Mouse (Mus musculus) cerebellum, adult 2 months (tissue): ENCODE results near the gene Ugt1a9. TPM values are rescaled to one million over a fixed set of nuclear protein-coding genes. Genes with fewer than 3 reads are reported as not detected.

Experiments
- DNase-seq, 2 experiments: peaks; one replicate each; pipeline ENCODE4 v3.0.0; 2021
- H3K27ac ChIP-seq: fragments of 200-500 bp; 2 replicates; pipeline ENCODE4 v1.5.1; 2012; ENCODE audit warnings: low read length, control low read depth, inconsistent platforms; ENCODE audit not compliant: insufficient read depth
- H3K27me3 ChIP-seq: fragments of 200-500 bp; 2 replicates; pipeline ENCODE4 v1.6.1; 2012; ENCODE audit warnings: inconsistent platforms, mild to moderate bottlenecking, low read length, moderate library complexity; ENCODE audit not compliant: control insufficient read depth, insufficient read depth
- H3K4me1 ChIP-seq: fragments of 200-500 bp; 2 replicates; pipeline ENCODE4 v1.6.1; 2011; ENCODE audit warnings: low read length; ENCODE audit not compliant: control insufficient read depth, insufficient read depth
- H3K4me3 ChIP-seq: fragments of 200-500 bp; replicated peaks from 2 replicates; pipeline ENCODE3; 2011; ENCODE audit warnings: mild to moderate bottlenecking, low read depth, low read length, control low read depth; ENCODE audit not compliant: insufficient read depth
- CTCF ChIP-seq: fragments of 200-500 bp; IDR thresholded peaks from 2 replicates; pipeline ENCODE4 v1.5.1; 2011; ENCODE audit warnings: low read depth, mild to moderate bottlenecking, control low read depth, low read length, moderate library complexity, borderline replicate concordance; ENCODE audit not compliant: insufficient read depth
- POLR2A ChIP-seq: fragments of 200-500 bp; IDR thresholded peaks from 2 replicates; pipeline ENCODE4 v1.6.1; 2011; ENCODE audit warnings: low read length, control low read depth, borderline replicate concordance; ENCODE audit not compliant: insufficient read depth
- WGBS: fragments of 180-500 bp; shearing (Covaris S2); methylation state at CpG from one replicate; pipeline ENCODE4 v1.1.7; 2018; 5-methylcytosine and 5-hydroxymethylcytosine counted together
- polyA plus RNA-seq: library from polyadenylated mRNA; depleted of rRNA; stranded (reverse); fragments of >200 nt; gene quantifications from 2 replicates; pipeline ENCODE4 v1.2.3, GENCODE M21; 2012

Gene Ugt1a9
- polyA plus RNA-seq, 1 experiment, result not detected

GRCm38 (mm10) chr1:88197443-88197842 lies 126.8 kb downstream of the Ugt1a9 start:
- 77% methylated on average over 3 of the region's 3 CpGs for WGBS
- no peak for DNase-seq

GRCm38 (mm10) chr1:88199996-88200395 lies 129.4 kb downstream of the Ugt1a9 start:
- Histone ChIP-seq H3K27me3 (no peaks in the 10 kb centered on the region), H3K27ac (peak overlapping the region; percentile 60), H3K4me3 (no peak overlapping the region), H3K4me1 (peaks cover 14% of the 10 kb centered on the region)
- DNase-seq, result peak; percentile 60 to 73
- TF ChIP-seq POLR2A, result no peak
- no peak for TF ChIP-seq CTCF
- WGBS, result 18% methylated on average over 2 of the region's 2 CpGs

More at GRCm38 (mm10) chr1:88197443-88197842, 126.8 kb downstream of the Ugt1a9 start:
- Histone ChIP-seq H3K4me3 (no peak overlapping the region), H3K4me1 (peaks cover 14% of the 10 kb centered on the region), H3K27me3 (no peaks in the 10 kb centered on the region), H3K27ac (no peak overlapping the region)
- no peak for TF ChIP-seq POLR2A
- TF ChIP-seq CTCF, result no peak

- 73% methylated on average over 7 of the region's 7 CpGs for WGBS
- Histone ChIP-seq H3K4me3 (no peak within 1 kb of the TSS), H3K27me3 (no peaks in the 10 kb centered on the region), H3K27ac (peak within 1 kb of the TSS; percentile 60), H3K4me1 (peaks cover 14% of the 10 kb centered on the region)
- no peak for TF ChIP-seq POLR2A
- no peak for TF ChIP-seq CTCF
- DNase-seq, result no peak
These were observed 129.9 kb downstream of the Ugt1a9 start, which contains the start of gene Ugt1a2 for GRCm38 (mm10) chr1:88200456-88200855. TSS of gene Ugt1a2 (plus strand) at chr1:88200601.

DNA sequence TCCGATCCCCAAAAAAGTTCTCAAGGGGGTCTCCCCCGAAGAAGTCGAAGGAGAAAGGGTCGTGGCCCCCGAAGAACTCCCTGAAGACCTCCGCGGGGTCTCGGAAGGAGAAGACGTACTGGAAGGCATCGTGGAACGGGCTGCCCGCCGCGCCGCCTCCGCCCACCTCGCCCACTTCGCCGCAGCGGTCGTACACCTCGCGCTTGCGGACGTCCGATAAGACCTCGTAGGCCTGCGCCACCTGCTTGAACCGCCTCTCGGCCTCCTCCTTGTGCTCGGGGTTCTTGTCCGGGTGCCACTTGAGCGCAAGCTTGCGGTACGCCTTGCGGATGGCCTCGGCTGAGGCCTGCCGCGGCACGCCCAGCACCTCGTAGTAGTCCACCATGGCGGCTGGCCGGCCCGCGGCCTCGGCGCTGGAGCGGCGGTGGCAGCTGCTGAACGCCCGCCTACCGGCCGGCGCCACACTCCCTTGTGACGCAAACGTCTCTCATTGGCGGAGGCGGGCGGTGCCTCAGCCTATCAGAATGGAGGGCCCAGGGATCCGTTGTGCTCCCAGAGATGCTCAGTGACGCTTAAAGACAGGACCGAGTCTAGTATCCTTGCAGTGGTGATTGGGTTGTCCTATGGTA lies 134.8 kb downstream of the Ugt1a9 start, which contains the start of gene Dnajb3:
Gene Dnajb3 (minus strand): TSS at position 489 of the 629 bp plus-strand sequence.
- H3K27me3 ChIP-seq, result no peaks in the 10 kb centered on the region
- H3K27ac ChIP-seq, result no peak within 1 kb of the TSS
- TF ChIP-seq CTCF (no peak), POLR2A (peak; percentile 55)
- peak; percentile 89 to 91 for DNase-seq
- peaks cover 3% of the 10 kb centered on the region for H3K4me1 ChIP-seq
- WGBS, result 8% methylated on average over 62 of the region's 62 CpGs
- peak within 1 kb of the TSS; percentile 74 for H3K4me3 ChIP-seq

DNA sequence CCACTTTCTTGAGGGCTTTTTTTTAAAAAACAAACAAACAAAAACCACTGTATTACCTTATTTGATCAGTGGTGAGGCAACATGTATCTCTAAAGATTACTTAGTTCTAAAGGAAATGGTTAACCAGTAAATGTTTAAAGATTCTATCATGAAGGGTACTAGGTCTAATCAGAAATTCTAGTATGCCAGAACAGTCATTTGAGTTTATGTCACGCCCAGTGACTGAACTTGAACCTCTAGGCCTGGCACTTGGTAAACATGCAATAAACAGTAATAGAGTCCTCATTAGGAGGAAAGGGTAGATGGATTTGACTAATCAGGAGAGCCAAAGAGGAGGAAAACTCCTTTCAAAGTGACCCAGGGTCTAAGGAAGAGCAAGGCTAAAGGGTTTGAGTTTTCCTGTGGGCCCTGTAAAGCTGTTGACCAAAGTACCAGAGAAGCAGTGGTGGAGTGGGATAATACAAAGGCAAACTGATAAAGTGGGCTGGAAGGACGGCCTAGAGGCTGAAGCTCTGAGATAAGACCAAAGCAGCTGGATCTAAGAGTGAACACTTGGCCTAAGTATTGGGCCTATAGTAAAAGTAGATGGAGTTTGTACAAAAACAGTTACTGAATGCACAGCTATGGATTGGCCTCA lies 136.4 kb downstream of the Ugt1a9 start:
- Histone ChIP-seq H3K4me1 (no peaks in the 10 kb centered on the region), H3K27ac (no peak overlapping the region), H3K4me3 (no peak overlapping the region), H3K27me3 (no peaks in the 10 kb centered on the region)
- 92% methylated on average over 2 of the region's 2 CpGs for WGBS
- DNase-seq, result no peak
- TF ChIP-seq CTCF (no peak), POLR2A (no peak)

- WGBS, result 66% methylated on average over 8 of the region's 8 CpGs
- no peak within 1 kb of the TSS for H3K4me3 ChIP-seq
- no peak within 1 kb of the TSS for H3K27ac ChIP-seq
- DNase-seq, result no peak
- TF ChIP-seq CTCF (no peak), POLR2A (no peak)
- no peaks in the 10 kb centered on the region for H3K4me1 ChIP-seq
- H3K27me3 ChIP-seq, result no peaks in the 10 kb centered on the region; the same call in 1 of the 2 replicates
These were observed 141.2 kb downstream of the Ugt1a9 start, which contains the start of gene Ugt1a1 for GRCm38 (mm10) chr1:88211812-88212211. TSS of gene Ugt1a1 (plus strand) at chr1:88211959.

- Histone ChIP-seq H3K4me1 (no peaks in the 10 kb centered on the region), H3K4me3 (no peak overlapping the region), H3K27me3 (no peaks in the 10 kb centered on the region; the same call in 1 of the 2 replicates), H3K27ac (no peak overlapping the region)
- DNase-seq, result no peak
- TF ChIP-seq CTCF (no peak), POLR2A (no peak)
- 58% methylated on average over 8 of the region's 8 CpGs for WGBS
These were observed 141.9 kb downstream of the Ugt1a9 start for GRCm38 (mm10) chr1:88212341-88213045.
